Mouse (Mus musculus) embryonic stem cell, embryonic (primary cell): ENCODE measurements around the gene Emid1.

ENCODE experiments used
- CTCF ChIA-PET, 4 experiments: fragments of 300-600 bp in 2 of 4; fragments of 350-600 bp in 2 of 4; sonication (Branson Sonifier 250); formaldehyde crosslinking; loops; one replicate each; lab custom pipeline; 2022; ENCODE audit warnings: inconsistent platforms in 2 of 4; lab: Charles Lee
- POLR2A ChIA-PET, 4 experiments: fragments of 300-600 bp in 2 of 4; fragments of 350-600 bp in 2 of 4; sonication (Branson Sonifier 250); formaldehyde crosslinking; loops; one replicate each; lab custom pipeline; 2022; ENCODE audit warnings: antibody characterized with exemption in 4 of 4, inconsistent platforms in 1 of 4; lab: Charles Lee

The Emid1 gene

GRCm38 (mm10) chr11:5102384-5102783 is 49.7 kb downstream of the Emid1 start:
- CTCF ChIA-PET = interaction anchor here in 1 of 4 experiments (1.1 kb wide), 1 partner anchor 13 kb away, joined by 4 read pairs; no protein-coding TSS in a partner anchor

GRCm38 (mm10) chr11:5101641-5102040 is 50.4 kb downstream of the Emid1 start:
- CTCF ChIA-PET = interaction anchor here (0.5 to 2.6 kb wide), 10 partner anchors 9 to 225 kb away, joined by 3 to 20 read pairs (median 4); no protein-coding TSS in a partner anchor
- POLR2A ChIA-PET = interaction anchor here in 3 of 4 experiments (0.5 to 11.9 kb wide), 25 partner anchors 8 to 393 kb away, joined by 3 to 444 read pairs (median 12); partner anchors contain the start of genes Gas2l1 (in 2 of the 3), Rasl10a (in 2 of the 3), Emid1 (in 1 of the 3) and Kremen1 (in 1 of the 3)

More at GRCm38 (mm10) chr11:5102384-5102783, 49.7 kb downstream of the Emid1 start:
- POLR2A ChIA-PET = interaction anchor here in 2 of 4 experiments (0.6 to 11.9 kb wide), 11 partner anchors 10 to 171 kb away, joined by 3 to 444 read pairs (median 24); partner anchors contain the start of genes Rasl10a (in 2 of the 2) and Gas2l1 (in 1 of the 2)

- POLR2A ChIA-PET = interaction anchor here (0.5 to 11.9 kb wide), 89 partner anchors 8 to 797 kb away, joined by 3 to 444 read pairs (median 6); partner anchors contain the start of genes Gas2l1 (in 3 of the 4), Kremen1 (in 3 of the 4), Rasl10a (in 3 of the 4) and Dbnl (in 1 of the 4)
- CTCF ChIA-PET = interaction anchor here (0.5 to 2.7 kb wide), 17 partner anchors 9 to 1329 kb away, joined by 3 to 29 read pairs (median 5); partner anchors contain the start of gene Gas2l1 (in 1 of the 4)
Measured at GRCm38 (mm10) chr11:5100801-5101200, 51.3 kb downstream of the Emid1 start.

- ChIA-PET CTCF (interaction anchor here (0.6 to 2.7 kb wide), 20 partner anchors 8 to 626 kb away, joined by 3 to 29 read pairs (median 6); partner anchors contain the start of gene Gas2l1 (in 2 of the 4)), POLR2A (interaction anchor here (0.5 to 11.9 kb wide), 156 partner anchors 8 to 1203 kb away, joined by 3 to 444 read pairs (median 5); partner anchors contain the start of genes Emid1 (in 3 of the 4), Gas2l1 (in 3 of the 4), Kremen1 (in 3 of the 4) and Rasl10a (in 3 of the 4))
Measured at GRCm38 (mm10) chr11:5100283-5100682, 51.8 kb downstream of the Emid1 start.

DNA sequence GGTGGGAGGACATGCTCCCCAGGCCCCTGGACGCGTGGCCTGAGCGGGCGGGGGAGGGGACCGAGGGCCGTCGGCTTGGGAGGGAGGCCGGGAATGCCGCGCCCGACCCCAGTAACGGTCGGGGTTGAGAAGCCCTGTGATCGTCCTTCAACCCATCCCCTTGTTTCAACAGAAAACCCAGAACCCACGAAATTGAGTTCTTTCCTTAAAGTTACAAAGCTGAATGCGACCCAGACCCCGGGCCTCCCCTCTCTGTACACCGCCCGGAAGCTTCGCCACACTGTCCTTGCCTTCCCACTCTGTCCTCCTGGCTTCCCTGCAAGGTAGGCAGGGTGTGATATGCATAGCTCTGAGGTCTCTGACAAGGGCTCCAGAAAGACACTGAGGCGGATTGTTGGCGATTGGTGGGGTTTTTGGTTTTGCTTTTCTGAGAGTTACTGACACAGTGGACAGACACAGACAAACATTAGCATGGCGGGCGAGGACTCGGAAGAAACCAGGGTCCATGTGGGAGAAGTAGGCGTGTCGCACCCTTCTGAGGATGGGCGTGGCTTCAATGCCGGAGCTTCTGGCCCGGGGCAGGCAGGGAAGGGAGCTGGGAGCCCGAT is 52.4 kb downstream of the Emid1 start:
- POLR2A ChIA-PET = interaction anchor here (0.5 to 11.9 kb wide), 208 partner anchors 8 to 1203 kb away, joined by 3 to 444 read pairs (median 4); partner anchors contain the start of genes Emid1 (in 3 of the 4), Gas2l1 (in 3 of the 4), Kremen1 (in 3 of the 4) and Rasl10a (in 3 of the 4)
- CTCF ChIA-PET = interaction anchor here (0.6 to 2.7 kb wide), 21 partner anchors 8 to 626 kb away, joined by 3 to 29 read pairs (median 6); partner anchors contain the start of gene Gas2l1 (in 3 of the 4)

GRCm38 (mm10) chr11:5098736-5099542 is 53.1 kb downstream of the Emid1 start, which contains the start of the genes Rhbdd3 and Ewsr1:
Gene Rhbdd3 (plus strand): TSS chr11:5098926.
Gene Ewsr1 (minus strand): TSS chr11:5099266.
- ChIA-PET CTCF (interaction anchor here (0.6 to 2.7 kb wide), 13 partner anchors 10 to 199 kb away, joined by 3 to 29 read pairs (median 6); partner anchors contain the start of gene Gas2l1 (in 2 of the 4)), POLR2A (interaction anchor here (0.6 to 11.9 kb wide), 165 partner anchors 7 to 1447 kb away, joined by 3 to 444 read pairs (median 4); partner anchors contain the start of genes Emid1 (in 3 of the 4), Gas2l1 (in 3 of the 4), Kremen1 (in 3 of the 4) and Rasl10a (in 3 of the 4))

DNA sequence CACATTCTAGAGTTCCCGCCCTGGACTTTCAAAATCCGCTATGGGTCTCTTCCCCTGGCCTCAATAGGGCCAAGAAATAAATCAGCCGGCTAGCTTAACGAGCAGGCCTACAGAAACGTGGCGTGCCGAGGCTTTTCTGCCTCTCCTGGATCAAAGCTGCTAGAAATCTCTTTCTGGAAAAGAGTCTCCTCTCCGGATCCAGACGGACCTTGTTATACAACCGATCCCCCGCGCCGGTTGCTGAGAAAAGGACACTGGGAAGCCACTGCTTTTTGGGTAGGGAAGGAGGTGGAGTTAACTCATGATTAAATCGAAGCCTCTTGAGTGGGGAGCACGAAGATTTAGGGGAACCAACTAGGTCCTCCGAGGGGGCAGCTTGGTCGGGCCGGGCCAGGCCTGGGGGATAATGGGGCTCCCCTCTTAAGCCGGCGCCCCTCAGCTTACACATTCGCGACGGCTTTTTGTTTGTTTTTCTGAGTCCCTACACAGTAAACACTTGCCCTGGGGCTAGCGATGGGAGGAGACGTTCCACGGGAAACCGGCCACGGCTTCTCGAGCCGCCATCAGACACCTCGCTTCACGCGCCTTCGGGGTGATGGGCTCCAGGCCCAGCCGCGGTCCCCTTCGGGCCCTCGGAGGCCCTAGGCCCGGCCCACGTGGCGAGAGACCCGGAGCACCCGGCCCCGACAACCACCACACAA is 53.9 kb downstream of the Emid1 start:
- POLR2A ChIA-PET = interaction anchor here (0.6 to 11.9 kb wide), 94 partner anchors 6 to 605 kb away, joined by 3 to 444 read pairs (median 5); partner anchors contain the start of genes Emid1 (in 3 of the 4), Gas2l1 (in 3 of the 4), Kremen1 (in 3 of the 4) and Rasl10a (in 2 of the 4)

GRCm38 (mm10) chr11:5096480-5097020 is 55.5 kb downstream of the Emid1 start:
- CTCF ChIA-PET = interaction anchor here in 1 of 4 experiments (0.7 kb wide), 1 partner anchor 274 kb away, joined by 4 read pairs; no protein-coding TSS in a partner anchor
- POLR2A ChIA-PET = interaction anchor here (0.8 to 11.9 kb wide), 19 partner anchors 8 to 705 kb away, joined by 3 to 444 read pairs (median 8); partner anchors contain the start of genes Gas2l1 (in 2 of the 4) and Rasl10a (in 1 of the 4)

More for the DNA sequence above, 53.9 kb downstream of the Emid1 start:
- CTCF ChIA-PET = interaction anchor here in 3 of 4 experiments (0.6 to 2.7 kb wide), 7 partner anchors 11 to 63 kb away, joined by 3 to 29 read pairs (median 6); partner anchors contain the start of gene Gas2l1 (in 1 of the 3)

- ChIA-PET CTCF (no interaction called here), POLR2A (interaction anchor here (0.8 to 11.9 kb wide), 21 partner anchors 9 to 706 kb away, joined by 3 to 444 read pairs (median 6); partner anchors contain the start of genes Gas2l1 (in 2 of the 4) and Rasl10a (in 1 of the 4))
Measured at GRCm38 (mm10) chr11:5095877-5096276, 56.2 kb downstream of the Emid1 start.

DNA sequence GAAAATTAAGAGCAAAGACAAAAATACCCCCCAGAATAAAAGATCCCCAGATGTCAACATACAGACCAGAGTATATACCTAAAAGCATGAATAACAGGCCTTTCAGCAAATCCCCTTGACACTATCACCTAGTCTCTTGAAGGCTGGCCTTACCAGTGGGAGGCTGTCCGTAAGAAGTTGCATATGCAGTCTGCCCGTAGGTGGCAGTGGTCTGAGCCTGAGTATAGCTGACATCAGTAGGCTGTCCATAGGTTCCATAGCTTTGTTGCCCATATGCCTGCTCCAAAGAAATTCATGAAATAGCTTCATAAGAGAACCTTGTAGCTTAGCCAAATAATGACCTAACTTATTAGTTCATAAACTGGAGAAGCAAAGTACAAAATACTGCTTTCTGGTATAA is 60.4 kb downstream of the Emid1 start:
- POLR2A ChIA-PET = interaction anchor here in 2 of 4 experiments (0.6 to 11.9 kb wide), 13 partner anchors 6 to 821 kb away, joined by 3 to 444 read pairs (median 15); partner anchors contain the start of genes Gas2l1 (in 2 of the 2), Ewsr1 (in 1 of the 2), Rasl10a (in 1 of the 2) and Rhbdd3 (in 1 of the 2)
- CTCF ChIA-PET = interaction anchor here in 2 of 4 experiments (0.6 to 1.4 kb wide), 5 partner anchors 9 to 28 kb away, joined by 3 to 5 read pairs (median 4); partner anchors contain the start of gene Gas2l1 (in 1 of the 2)

DNA sequence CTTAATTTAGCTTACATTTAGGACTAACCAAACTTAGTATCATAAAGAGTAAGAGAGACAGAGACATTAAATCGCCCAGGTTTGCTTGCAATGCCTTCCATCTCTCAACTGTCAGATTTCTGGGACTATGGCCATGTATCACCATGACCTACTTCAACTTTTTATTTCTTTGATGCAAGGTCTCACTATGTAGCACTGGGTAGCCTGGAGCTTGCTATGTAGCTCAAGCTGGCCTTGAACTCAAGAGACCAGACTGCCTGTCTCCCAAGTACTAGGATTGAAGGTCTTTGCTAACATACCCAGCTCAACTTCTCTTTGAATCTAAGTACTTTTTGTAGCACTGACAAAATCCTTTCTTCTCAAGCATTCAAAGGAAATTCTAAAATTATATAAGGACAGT is 62.9 kb downstream of the Emid1 start:
- ChIA-PET CTCF (interaction anchor here in 2 of 4 experiments (1.1 kb wide), 2 partner anchors 22 to 116 kb away, joined by 3 to 4 read pairs; no protein-coding TSS in a partner anchor), POLR2A (interaction anchor here (0.5 to 9.0 kb wide), 13 partner anchors 7 to 1800 kb away, joined by 3 to 444 read pairs (median 7); partner anchors contain the start of genes Ewsr1 (in 3 of the 4), Rhbdd3 (in 3 of the 4), Gas2l1 (in 2 of the 4) and Rasl10a (in 1 of the 4))

- ChIA-PET CTCF (interaction anchor here in 3 of 4 experiments (0.6 to 2.5 kb wide), 8 partner anchors 11 to 1371 kb away, joined by 3 to 11 read pairs (median 4); partner anchors contain the start of gene Gas2l1 (in 2 of the 3)), POLR2A (interaction anchor here in 2 of 4 experiments (0.8 to 7.0 kb wide), 8 partner anchors 9 to 38 kb away, joined by 3 to 117 read pairs (median 29); partner anchors contain the start of genes Ewsr1 (in 1 of the 2), Gas2l1 (in 1 of the 2), Rasl10a (in 1 of the 2) and Rhbdd3 (in 1 of the 2))
Measured at GRCm38 (mm10) chr11:5076843-5077242, 75.2 kb downstream of the Emid1 start.

DNA sequence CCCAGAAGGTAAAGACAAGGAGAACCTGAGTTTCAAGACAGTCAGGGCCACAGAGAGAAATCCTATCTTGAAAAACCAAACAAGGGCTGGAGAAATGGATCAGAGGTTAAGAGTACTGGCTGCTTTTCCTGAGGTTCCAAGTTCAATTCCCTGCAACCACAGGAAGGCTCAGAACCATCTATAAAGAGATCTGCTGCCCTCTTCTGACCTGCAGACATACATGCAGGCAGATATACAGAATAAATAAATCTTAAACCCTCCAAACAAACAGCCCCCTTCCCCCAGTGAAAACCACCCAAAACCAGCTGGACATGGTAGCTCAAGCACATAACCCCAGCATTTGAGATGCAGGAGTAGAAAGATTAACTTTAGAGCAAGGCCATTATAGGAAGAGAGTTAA is 76.3 kb downstream of the Emid1 start:
- ChIA-PET POLR2A (interaction anchor here (0.5 to 7.0 kb wide), 18 partner anchors 9 to 406 kb away, joined by 3 to 117 read pairs (median 4); partner anchors contain the start of genes Gas2l1 (in 2 of the 4), Ewsr1 (in 1 of the 4), Rasl10a (in 1 of the 4) and Rhbdd3 (in 1 of the 4)), CTCF (interaction anchor here in 2 of 4 experiments (0.6 to 3.1 kb wide), 8 partner anchors 10 to 102 kb away, joined by 3 to 11 read pairs (median 6); partner anchors contain the start of gene Gas2l1 (in 2 of the 2))

- POLR2A ChIA-PET = interaction anchor here in 3 of 4 experiments (0.5 to 7.0 kb wide), 11 partner anchors 8 to 360 kb away, joined by 3 to 117 read pairs (median 5); partner anchors contain the start of genes Gas2l1 (in 2 of the 3), Ewsr1 (in 1 of the 3), Rasl10a (in 1 of the 3) and Rhbdd3 (in 1 of the 3)
- CTCF ChIA-PET = interaction anchor here in 2 of 4 experiments (0.6 to 3.1 kb wide), 7 partner anchors 9 to 101 kb away, joined by 3 to 11 read pairs (median 7); partner anchors contain the start of gene Gas2l1 (in 2 of the 2)
Measured at GRCm38 (mm10) chr11:5074882-5075281, 77.2 kb downstream of the Emid1 start.
